Mouse (Mus musculus) limb, embryonic 14.5 days (tissue): ENCODE results near the gene Zfp512b. TPM values are rescaled to one million over a fixed set of nuclear protein-coding genes. Genes with fewer than 3 reads are reported as not detected.

Source experiments
- ATAC-seq: fragments of 200-750 bp; cut with Nextera tagmentation; 2 replicates; pipeline ENCODE4 v1.8.0; 2017; ENCODE audit warnings: low read depth, moderate number of reproducible peaks, moderate TSS enrichment; ENCODE audit not compliant: low FRiP score
- DNase-seq: peaks from one replicate; pipeline ENCODE4 v3.0.0-alpha.2; 2015; ENCODE audit warnings: low spot score
- H3K27ac ChIP-seq: fragments of 300-500 bp; sonication (generic); replicated peaks from 2 replicates; pipeline ENCODE4 v1.5.1; 2014; ENCODE audit warnings: low read depth, mild to moderate bottlenecking, low read length, moderate library complexity, mixed read lengths
- H3K27me3 ChIP-seq: fragments of 300-500 bp; sonication (generic); 2 replicates; pipeline ENCODE4 v1.6.1; 2014; ENCODE audit warnings: low read length, mixed read lengths; ENCODE audit not compliant: control insufficient read depth, insufficient read depth
- H3K36me3 ChIP-seq: fragments of 300-500 bp; sonication (generic); 2 replicates; pipeline ENCODE4 v1.6.1; 2014; ENCODE audit warnings: mild to moderate bottlenecking, low read length, moderate library complexity, mixed read lengths; ENCODE audit not compliant: control insufficient read depth, insufficient read depth
- H3K4me1 ChIP-seq: fragments of 300-500 bp; sonication (generic); 2 replicates; pipeline ENCODE4 v1.6.1; 2014; ENCODE audit warnings: antibody characterized with exemption, low read length, mixed read lengths; ENCODE audit not compliant: control insufficient read depth, insufficient read depth
- H3K4me2 ChIP-seq: fragments of 300-500 bp; sonication (generic); replicated peaks from 2 replicates; pipeline ENCODE4 v1.6.1; 2014; ENCODE audit warnings: low read depth, mild to moderate bottlenecking, low read length, moderate library complexity; ENCODE audit not compliant: severe bottlenecking
- H3K4me3 ChIP-seq: fragments of 300-500 bp; sonication (generic); replicated peaks from 2 replicates; pipeline ENCODE4 v1.5.1; 2014; ENCODE audit warnings: low read length
- H3K9ac ChIP-seq: fragments of 300-500 bp; sonication (generic); 2 replicates; pipeline ENCODE4 v1.6.1; 2014; ENCODE audit warnings: mild to moderate bottlenecking, low read depth, low read length, moderate library complexity; ENCODE audit not compliant: severe bottlenecking
- H3K9me3 ChIP-seq: fragments of 300-500 bp; sonication (generic); 2 replicates; pipeline ENCODE4 v1.6.1; 2016; ENCODE audit warnings: low read length; ENCODE audit not compliant: control insufficient read depth
- POLR2A ChIP-seq: fragments of 200-500 bp; IDR thresholded peaks from 2 replicates; pipeline ENCODE4 v1.8.0; 2012; ENCODE audit warnings: inconsistent platforms, mild to moderate bottlenecking, moderate library complexity, borderline replicate concordance; ENCODE audit not compliant: insufficient read depth, insufficient read length; ENCODE audit errors: extremely low read depth
- WGBS: fragments of 180-500 bp; shearing (Covaris S2); extraction: QIAGEN DNeasy Blood & Tissue Kit; methylation state at CpG from one replicate; pipeline ENCODE4 v1.1.7; 2014; 5-methylcytosine and 5-hydroxymethylcytosine counted together
- microRNA-seq: library from miRNA; unstranded; fragments of <30 nt; microRNA quantifications from one replicate; pipeline ENCODE4, GENCODE M21; 2016
- polyA plus RNA-seq, 2 experiments: library from polyadenylated mRNA; depleted of rRNA in 1 of 2; stranded (reverse) in 1 of 2; unstranded in 1 of 2; fragments of >200 nt; fragmentation: Nextera tagmentation in 1 of 2; extraction: Ambion mirVana in 1 of 2; gene quantifications; 2 replicates each; pipeline versions ENCODE4 v1.2.1 to v1.2.3; 2012 to 2014

Zfp512b gene
- polyA plus RNA-seq, 2 experiments: 58.8 to 102 TPM

DNA sequence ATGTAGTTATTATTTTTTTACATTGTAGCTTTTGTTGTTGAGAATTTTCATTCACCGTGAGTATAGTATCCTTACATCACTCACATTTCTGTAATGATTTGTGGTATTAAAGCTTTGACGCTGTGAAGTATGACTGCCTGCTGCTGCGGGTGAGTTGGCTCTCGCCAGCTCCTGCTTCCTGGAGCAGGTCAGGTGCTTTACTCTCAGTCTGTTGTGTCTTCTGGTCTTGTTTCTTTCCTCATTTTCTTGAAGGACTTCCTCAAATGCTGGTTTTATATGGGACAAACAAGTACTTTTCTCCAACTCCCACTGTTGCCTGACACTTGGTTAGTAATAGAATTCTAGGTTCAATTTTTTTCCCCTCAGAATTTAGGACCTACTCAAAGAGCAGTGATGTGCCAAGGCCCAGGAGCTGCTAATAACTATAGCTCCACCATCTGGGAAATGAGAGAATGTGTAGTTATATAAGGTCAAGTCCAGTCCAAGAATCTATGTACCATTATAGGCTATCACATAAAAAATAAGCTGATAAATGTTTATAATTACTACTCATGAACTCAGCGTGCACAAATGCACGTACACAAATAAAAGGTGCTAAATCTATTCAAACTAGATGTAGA is 50.7 kb downstream of the Zfp512b start:
- Histone ChIP-seq H3K9me3 (no peaks in the 10 kb centered on the region), H3K36me3 (peaks cover 18% of the 10 kb centered on the region), H3K9ac (no peak overlapping the region), H3K4me2 (no peak overlapping the region), H3K4me1 (no peaks in the 10 kb centered on the region), H3K4me3 (no peak overlapping the region), H3K27ac (no peak overlapping the region), H3K27me3 (no peaks in the 10 kb centered on the region)
- no peak for TF ChIP-seq POLR2A
- ATAC-seq (no peak), DNase-seq (no peak)
- WGBS: 89% methylated on average over 6 of the region's 6 CpGs

DNA sequence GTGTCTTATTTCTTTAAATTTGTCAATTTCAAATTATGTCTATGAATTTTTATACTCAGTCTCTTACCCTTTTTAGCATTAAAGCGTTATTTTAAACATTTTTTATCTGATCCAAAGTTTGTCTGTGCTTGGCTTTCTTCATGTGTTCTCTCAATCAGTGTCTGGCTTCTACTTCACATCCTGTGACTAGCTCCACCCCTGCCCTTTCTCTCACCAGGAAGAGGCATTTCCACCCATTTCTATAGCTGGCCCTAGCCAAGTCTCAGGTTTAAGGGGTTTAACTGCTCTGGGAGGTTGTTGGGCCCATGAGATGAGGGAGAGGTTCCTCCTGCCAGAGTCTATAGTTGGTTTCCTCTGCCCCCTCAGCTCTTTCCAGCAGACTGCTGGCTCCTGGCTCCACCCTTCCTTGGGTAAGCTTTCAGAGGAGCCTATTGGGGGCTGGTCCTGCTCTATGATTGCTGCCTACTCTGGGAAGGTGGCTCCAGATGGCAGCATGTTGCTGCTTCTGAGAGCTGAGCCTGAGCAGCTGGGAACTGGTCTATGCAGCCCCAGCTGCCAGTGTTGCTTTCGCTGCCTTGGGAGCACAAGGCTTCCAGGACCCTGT is 55.1 kb downstream of the Zfp512b start:
- WGBS: 80% methylated on average over 2 of the region's 2 CpGs
- H3K36me3 ChIP-seq: 0 out of 2 replicates have a peak, but pooled peaks cover 5% of the 10 kb centered on the region
- no peaks in the 10 kb centered on the region for H3K27me3 ChIP-seq
- ATAC-seq: peak; percentile 86
- no peak overlapping the region for H3K4me2 ChIP-seq
- DNase-seq: peak; percentile 44
- H3K9ac ChIP-seq: no peak overlapping the region
- no peaks in the 10 kb centered on the region for H3K4me1 ChIP-seq
- H3K9me3 ChIP-seq: no peaks in the 10 kb centered on the region
- no peak overlapping the region for H3K4me3 ChIP-seq
- 0 out of 2 replicates have a peak overlapping the region, but pooled peaks have one; percentile 13 for H3K27ac ChIP-seq
- no peak for TF ChIP-seq POLR2A

- Histone ChIP-seq H3K9ac (no peak overlapping the region), H3K27ac (no peak overlapping the region), H3K27me3 (no peaks in the 10 kb centered on the region), H3K4me1 (no peaks in the 10 kb centered on the region), H3K4me2 (no peak overlapping the region), H3K4me3 (no peak overlapping the region), H3K36me3 (no peaks in the 10 kb centered on the region), H3K9me3 (no peaks in the 10 kb centered on the region)
- DNase-seq (no peak), ATAC-seq (no peak)
- no peak for TF ChIP-seq POLR2A
- WGBS: 85% methylated on average over 2 of the region's 2 CpGs
Observed at GRCm38 (mm10) chr2:181536410-181536809, 56.2 kb downstream of the Zfp512b start.

- 98% methylated on average over 3 of the region's 3 CpGs for WGBS
- ATAC-seq (no peak), DNase-seq (no peak)
- H3K9ac ChIP-seq: no peak overlapping the region
- H3K4me2 ChIP-seq: no peak overlapping the region
- no peak for TF ChIP-seq POLR2A
- H3K27ac ChIP-seq: no peak overlapping the region
- no peak overlapping the region for H3K4me3 ChIP-seq
- H3K4me1 ChIP-seq: no peaks in the 10 kb centered on the region
- no peaks in the 10 kb centered on the region for H3K9me3 ChIP-seq
- H3K27me3 ChIP-seq: no peaks in the 10 kb centered on the region
- H3K36me3 ChIP-seq: peaks cover 15% of the 10 kb centered on the region; the same call in 1 of the 2 replicates
Observed at GRCm38 (mm10) chr2:181532589-181532988, 60.0 kb downstream of the Zfp512b start.

Small RNAs within 50 kb of the gene (microRNA-seq; reads per million reads assigned to microRNA genes)
- gene Mir7006: not detected

Other genes with a start within 250 kb of the Zfp512b start
- gene Zgpat, start 227.9 kb downstream of the Zfp512b start, polyA plus RNA-seq (2012; rRNA removed): 57.4 and 67.9 TPM in 2 replicates
- 37.3 and 47.6 TPM in 2 replicates for gene Zgpat, start 227.9 kb downstream of the Zfp512b start, polyA plus RNA-seq (2014; fragmentation: Nextera tagmentation; extraction: Ambion mirVana)
- gene Arfrp1, start 227.4 kb downstream of the Zfp512b start, polyA plus RNA-seq (2012; rRNA removed): 81.0 and 89.9 TPM in 2 replicates
- 50.0 and 54.7 TPM in 2 replicates for gene Arfrp1, start 227.4 kb downstream of the Zfp512b start, polyA plus RNA-seq (2014; fragmentation: Nextera tagmentation; extraction: Ambion mirVana)
- gene Lime1, start 212.7 kb downstream of the Zfp512b start, polyA plus RNA-seq (2012; rRNA removed): 63.3 and 84.7 TPM in 2 replicates
- 21.3 and 26.8 TPM in 2 replicates for gene Lime1, start 212.7 kb downstream of the Zfp512b start, polyA plus RNA-seq (2014; fragmentation: Nextera tagmentation; extraction: Ambion mirVana)
- 3.8 and 4.4 TPM in 2 replicates for gene Zbtb46, start 133.4 kb downstream of the Zfp512b start, polyA plus RNA-seq (2012; rRNA removed)
- gene Zbtb46, start 133.4 kb downstream of the Zfp512b start, polyA plus RNA-seq (2014; fragmentation: Nextera tagmentation; extraction: Ambion mirVana): 4.3 and 4.4 TPM in 2 replicates
- gene Abhd16b, start 99.6 kb downstream of the Zfp512b start, polyA plus RNA-seq (2012; rRNA removed): not detected in 2 replicates
- not detected in 2 replicates for gene Abhd16b, start 99.6 kb downstream of the Zfp512b start, polyA plus RNA-seq (2014; fragmentation: Nextera tagmentation; extraction: Ambion mirVana)
- 108 and 123 TPM in 2 replicates for gene Tpd52l2, start 95.7 kb downstream of the Zfp512b start, polyA plus RNA-seq (2012; rRNA removed)
- 172 and 177 TPM in 2 replicates for gene Tpd52l2, start 95.7 kb downstream of the Zfp512b start, polyA plus RNA-seq (2014; fragmentation: Nextera tagmentation; extraction: Ambion mirVana)
- gene Dnajc5, start 72.3 kb downstream of the Zfp512b start, polyA plus RNA-seq (2012; rRNA removed): 72.5 and 91.8 TPM in 2 replicates
- gene Dnajc5, start 72.3 kb downstream of the Zfp512b start, polyA plus RNA-seq (2014; fragmentation: Nextera tagmentation; extraction: Ambion mirVana): 75.7 and 85.5 TPM in 2 replicates
- 130 and 165 TPM in 2 replicates for gene Uckl1, start 7.9 kb downstream of the Zfp512b start, polyA plus RNA-seq (2012; rRNA removed)
- gene Uckl1, start 7.9 kb downstream of the Zfp512b start, polyA plus RNA-seq (2014; fragmentation: Nextera tagmentation; extraction: Ambion mirVana): 41.2 and 46.3 TPM in 2 replicates
- 29.7 and 41.6 TPM in 2 replicates for gene Prpf6, start 935 bp downstream of the Zfp512b start, polyA plus RNA-seq (2012; rRNA removed)
- 57.9 and 64.2 TPM in 2 replicates for gene Prpf6, start 935 bp downstream of the Zfp512b start, polyA plus RNA-seq (2014; fragmentation: Nextera tagmentation; extraction: Ambion mirVana)
- 9.2 and 10.3 TPM in 2 replicates for gene Samd10, start 6.4 kb upstream of the Zfp512b start, polyA plus RNA-seq (2012; rRNA removed)
- gene Samd10, start 6.4 kb upstream of the Zfp512b start, polyA plus RNA-seq (2014; fragmentation: Nextera tagmentation; extraction: Ambion mirVana): 10.2 TPM in 2 replicates
- gene Gm29797, start 64.2 kb upstream of the Zfp512b start, polyA plus RNA-seq (2012; rRNA removed): 0.23 and 0.63 TPM in 2 replicates
- gene Gm29797, start 64.2 kb upstream of the Zfp512b start, polyA plus RNA-seq (2014; fragmentation: Nextera tagmentation; extraction: Ambion mirVana): 0.37 and 0.52 TPM in 2 replicates
- 49.8 and 66.4 TPM in 2 replicates for gene Sox18, start 78.8 kb upstream of the Zfp512b start, polyA plus RNA-seq (2012; rRNA removed)
- 36.2 and 37.8 TPM in 2 replicates for gene Sox18, start 78.8 kb upstream of the Zfp512b start, polyA plus RNA-seq (2014; fragmentation: Nextera tagmentation; extraction: Ambion mirVana)
- gene Tcea2, start 87.5 kb upstream of the Zfp512b start, polyA plus RNA-seq (2012; rRNA removed): 53.8 and 57.1 TPM in 2 replicates
- gene Tcea2, start 87.5 kb upstream of the Zfp512b start, polyA plus RNA-seq (2014; fragmentation: Nextera tagmentation; extraction: Ambion mirVana): 27.1 and 32.9 TPM in 2 replicates
- 124 and 151 TPM in 2 replicates for gene Rgs19, start 101.2 kb upstream of the Zfp512b start, polyA plus RNA-seq (2012; rRNA removed)
- gene Rgs19, start 101.2 kb upstream of the Zfp512b start, polyA plus RNA-seq (2014; fragmentation: Nextera tagmentation; extraction: Ambion mirVana): 92.8 and 99.6 TPM in 2 replicates
- gene Lkaaear1, start 105.6 kb upstream of the Zfp512b start, polyA plus RNA-seq (2012; rRNA removed): not detected in 2 replicates
- gene Lkaaear1, start 105.6 kb upstream of the Zfp512b start, polyA plus RNA-seq (2014; fragmentation: Nextera tagmentation; extraction: Ambion mirVana): not detected in 2 replicates
- 1.0 and 1.4 TPM in 2 replicates for gene Oprl1, start 122.2 kb upstream of the Zfp512b start, polyA plus RNA-seq (2012; rRNA removed)
- 0.30 and 0.84 TPM in 2 replicates for gene Oprl1, start 122.2 kb upstream of the Zfp512b start, polyA plus RNA-seq (2014; fragmentation: Nextera tagmentation; extraction: Ambion mirVana)
- gene Myt1, start 170.5 kb upstream of the Zfp512b start, polyA plus RNA-seq (2012; rRNA removed): 0.41 and 0.85 TPM in 2 replicates
- not detected in 2 replicates for gene Myt1, start 170.5 kb upstream of the Zfp512b start, polyA plus RNA-seq (2014; fragmentation: Nextera tagmentation; extraction: Ambion mirVana)
- 39.1 and 39.2 TPM in 2 replicates for gene Pcmtd2, start 245.1 kb upstream of the Zfp512b start, polyA plus RNA-seq (2012; rRNA removed)
- gene Pcmtd2, start 245.1 kb upstream of the Zfp512b start, polyA plus RNA-seq (2014; fragmentation: Nextera tagmentation; extraction: Ambion mirVana): 29.4 and 33.4 TPM in 2 replicates